Mouse (Mus musculus): Measurements from ENCODE around the gene Casp14.

- TF ChIP-seq CTCF (conservative IDR thresholded peaks at IDR 0.05; ENCODE audit: low read length) (no peak), NANOG (IDR thresholded peaks at IDR 0.05; ENCODE audit: borderline replicate concordance, low read length) (no peak), POU5F1 (IDR thresholded peaks at IDR 0.05; ENCODE audit: borderline replicate concordance, low read length) (no peak)
These were observed 4.0 kb downstream of the Casp14 start for GRCm38 (mm10) chr10:78714129-78714528.

Data from E14TG2a.4 (cell line).